Mouse (Mus musculus): ENCODE measurements at regions not wholly inside any gene's neighbourhood (a gene's known extent, or its start where the extent isn't known, plus 50 kb on each side); places are given as distances from the start of the nearest gene placed in this dataset.
A peak's percentile ranks its signal among the peaks of the same experiment; 100 is the strongest.

DNA sequence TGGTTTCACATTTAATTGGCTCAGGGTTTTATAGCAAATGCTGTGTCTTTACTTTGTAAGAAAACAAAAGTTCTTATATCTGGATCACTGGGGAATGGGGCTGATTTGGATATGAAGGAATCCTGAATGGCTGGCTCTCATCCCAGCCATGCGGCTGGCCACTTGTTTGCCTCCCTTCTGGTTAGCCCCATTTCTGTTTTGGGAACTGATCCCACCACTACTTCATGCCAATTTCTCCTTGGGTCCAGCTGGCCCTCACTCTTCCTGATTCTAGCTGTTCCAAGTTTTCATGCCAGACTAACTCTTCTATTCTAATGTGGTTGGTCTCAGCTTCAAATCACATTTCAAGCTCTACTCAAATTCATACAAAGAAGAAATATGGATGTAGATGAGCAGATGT lies 5319.6 kb downstream of the 9330182O14Rik start:
- Histone ChIP-seq H3K27me3 (replicated peaks; ENCODE audit: control insufficient read depth, insufficient read depth, low read length) (no peaks in the 10 kb centered on the region), H3K27ac (ENCODE audit: low read depth, low read length) (no peak overlapping the region), H3K4me2 (ENCODE audit: low read length) (no peak overlapping the region), H3K4me1 (ENCODE audit: control insufficient read depth, insufficient read depth, low read depth, low read length) (no peaks in the 10 kb centered on the region), H3K36me3 (ENCODE audit: control insufficient read depth, insufficient read depth, low read length) (no peaks in the 10 kb centered on the region), H3K9me3 (ENCODE audit: control insufficient read depth, low read length) (no peaks in the 10 kb centered on the region), H3K4me3 (ENCODE audit: low read length) (no peak overlapping the region), H3K9ac (ENCODE audit: low read depth, low read length) (no peak overlapping the region)
- WGBS, result 68% methylated on average over 1 of the region's 1 CpGs
- peak; percentile 94 for ATAC-seq

DNA sequence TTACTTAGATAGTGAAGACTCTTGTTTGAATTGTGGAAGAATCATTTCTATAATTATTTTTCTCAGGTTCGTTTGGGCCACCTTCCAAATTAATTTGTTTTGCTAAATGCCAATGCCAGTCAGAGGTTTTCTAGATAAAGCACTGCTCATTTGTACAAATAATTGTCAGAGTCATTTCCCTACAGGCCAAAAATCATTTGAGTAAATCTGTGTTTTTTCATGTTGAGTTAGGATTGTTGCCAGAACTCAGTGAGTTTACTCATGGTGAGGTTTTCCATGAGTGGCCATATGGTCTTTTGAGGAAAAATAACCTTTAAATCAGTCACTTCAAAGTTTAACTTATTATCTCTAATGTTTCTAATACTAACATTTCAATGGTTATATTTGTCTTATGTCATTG lies 5336.3 kb downstream of the 9330182O14Rik start:
- H3K4me1 ChIP-seq (ENCODE audit: control insufficient read depth, insufficient read depth, low read depth, low read length), result no peaks in the 10 kb centered on the region
- no peak overlapping the region for H3K27ac ChIP-seq (ENCODE audit: low read depth, low read length)
- H3K27me3 ChIP-seq (replicated peaks; ENCODE audit: control insufficient read depth, insufficient read depth, low read length), result no peaks in the 10 kb centered on the region
- no peak overlapping the region for H3K4me3 ChIP-seq (ENCODE audit: low read length)
- WGBS, result 63% methylated on average over 1 of the region's 1 CpGs
- ATAC-seq, result no peak
- no peak overlapping the region for H3K9ac ChIP-seq (ENCODE audit: low read depth, low read length)
- no peaks in the 10 kb centered on the region for H3K36me3 ChIP-seq (ENCODE audit: control insufficient read depth, insufficient read depth, low read length)
- no peak overlapping the region for H3K4me2 ChIP-seq (ENCODE audit: low read length)
- H3K9me3 ChIP-seq (ENCODE audit: control insufficient read depth, low read length), result no peaks in the 10 kb centered on the region

DNA sequence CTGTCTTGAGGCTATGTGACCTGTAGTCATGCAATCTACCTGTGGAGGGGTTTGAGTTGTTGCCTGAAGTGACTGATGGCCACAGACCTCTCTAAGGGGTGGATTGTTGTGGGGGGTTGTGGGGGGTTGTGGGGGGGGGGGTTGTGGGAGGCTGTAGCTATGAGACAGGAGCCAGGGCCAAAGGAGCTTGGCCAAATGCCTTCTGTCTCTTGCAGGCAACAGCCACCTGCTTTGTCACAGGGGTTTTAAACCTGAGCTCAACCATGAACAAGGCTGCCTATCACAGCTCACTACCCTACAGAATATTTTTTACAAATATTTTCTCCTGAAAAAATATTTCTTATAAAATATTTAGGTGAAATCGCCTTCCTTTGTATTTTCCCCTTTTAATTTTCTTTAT lies 5339.0 kb downstream of the 9330182O14Rik start:
- H3K9ac ChIP-seq (ENCODE audit: low read depth, low read length), result no peak overlapping the region
- no peak for ATAC-seq
- 86% methylated on average over 1 of the region's 1 CpGs for WGBS

DNA sequence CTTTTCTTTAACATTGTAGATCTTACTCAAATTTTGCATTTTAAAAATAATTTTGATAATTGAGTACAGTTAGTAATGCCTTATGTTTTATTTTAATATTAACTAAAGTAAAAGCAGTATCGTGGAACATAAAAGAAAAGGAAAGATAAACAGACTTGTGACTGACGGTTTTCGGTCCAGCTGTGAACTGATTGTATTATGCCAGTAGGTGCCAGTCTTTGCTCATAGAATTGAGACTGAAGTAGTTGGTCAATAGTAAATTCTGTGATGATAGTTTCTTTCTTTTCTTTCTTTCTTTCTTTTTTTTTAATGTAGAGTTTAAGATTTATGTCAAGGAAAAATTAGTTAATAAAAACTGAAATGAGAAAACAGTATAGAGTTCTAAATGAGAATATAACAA lies 5376.1 kb downstream of the 9330182O14Rik start:
- no peak overlapping the region for H3K4me3 ChIP-seq (ENCODE audit: low read length)
- ATAC-seq, result no peak
- no peaks in the 10 kb centered on the region for H3K9me3 ChIP-seq (ENCODE audit: control insufficient read depth, low read length)
- H3K27me3 ChIP-seq (replicated peaks; ENCODE audit: control insufficient read depth, insufficient read depth, low read length), result no peaks in the 10 kb centered on the region
- no peak overlapping the region for H3K9ac ChIP-seq (ENCODE audit: low read depth, low read length)
- H3K4me2 ChIP-seq (ENCODE audit: low read length), result no peak overlapping the region
- no peaks in the 10 kb centered on the region for H3K4me1 ChIP-seq (ENCODE audit: control insufficient read depth, insufficient read depth, low read depth, low read length)
- WGBS, result 77% methylated on average over 3 of the region's 3 CpGs
- H3K27ac ChIP-seq (ENCODE audit: low read depth, low read length), result no peak overlapping the region
- H3K36me3 ChIP-seq (ENCODE audit: control insufficient read depth, insufficient read depth, low read length), result no peaks in the 10 kb centered on the region

More for the DNA sequence above, 5339.0 kb downstream of the 9330182O14Rik start:
- Histone ChIP-seq H3K4me1 (ENCODE audit: control insufficient read depth, insufficient read depth, low read depth, low read length) (no peaks in the 10 kb centered on the region), H3K4me2 (ENCODE audit: low read length) (no peak overlapping the region), H3K27ac (ENCODE audit: low read depth, low read length) (no peak overlapping the region), H3K27me3 (replicated peaks; ENCODE audit: control insufficient read depth, insufficient read depth, low read length) (no peaks in the 10 kb centered on the region), H3K9me3 (ENCODE audit: control insufficient read depth, low read length) (no peaks in the 10 kb centered on the region), H3K36me3 (ENCODE audit: control insufficient read depth, insufficient read depth, low read length) (no peaks in the 10 kb centered on the region), H3K4me3 (ENCODE audit: low read length) (no peak overlapping the region)

Measured in hindbrain, embryonic 16.5 days (tissue).